Mouse (Mus musculus) erythroblast, adult 5-6 weeks (primary cell): Measurements from ENCODE around the gene Dnah11. TPM values are rescaled to one million over a fixed set of nuclear protein-coding genes. Genes with fewer than 3 reads are reported as not detected.

Experiments
- ATAC-seq: replicated peaks from 2 replicates; pipeline ENCODE4 v1.8.0; 2016; ENCODE audit warnings: moderate number of reproducible peaks, mild to moderate bottlenecking, moderate TSS enrichment, inconsistent platforms; ENCODE audit not compliant: poor library complexity, low FRiP score, severe bottlenecking
- total RNA-seq, 2 experiments: library from RNA; stranded (forward) in 1 of 2; stranded (reverse) in 1 of 2; fragments of 150-400 nt in 1 of 2; fragments of 200-764, 138-1000 nt in 1 of 2; gene quantifications; 2 replicates each; pipeline versions ENCODE4 v1.2.3 to v1.2.4; 2015 to 2017; ENCODE audit warnings: low replicate concordance in 2 of 2

Gene Dnah11
- total RNA-seq, 2 experiments from 2014 or later = not detected

DNA sequence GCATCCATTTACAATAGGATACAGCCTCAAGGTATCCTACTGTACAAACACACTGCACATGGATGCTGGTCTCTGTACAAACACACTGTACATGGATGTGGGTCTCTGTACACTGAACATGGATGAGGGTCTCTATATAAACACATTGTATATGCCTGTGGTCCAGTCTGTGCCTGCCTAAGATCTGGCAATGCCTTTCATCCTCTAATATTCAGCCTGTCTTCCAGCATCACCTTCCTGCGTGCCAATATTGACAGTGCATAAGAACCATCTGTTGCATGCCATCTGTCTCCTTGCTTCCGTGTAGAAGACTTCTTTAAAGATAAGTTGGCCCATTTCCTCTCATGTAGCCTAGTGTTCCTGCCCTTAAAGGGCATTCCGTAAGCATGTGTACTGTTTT, 100.6 kb downstream of the Dnah11 start:
- no peak for ATAC-seq

DNA sequence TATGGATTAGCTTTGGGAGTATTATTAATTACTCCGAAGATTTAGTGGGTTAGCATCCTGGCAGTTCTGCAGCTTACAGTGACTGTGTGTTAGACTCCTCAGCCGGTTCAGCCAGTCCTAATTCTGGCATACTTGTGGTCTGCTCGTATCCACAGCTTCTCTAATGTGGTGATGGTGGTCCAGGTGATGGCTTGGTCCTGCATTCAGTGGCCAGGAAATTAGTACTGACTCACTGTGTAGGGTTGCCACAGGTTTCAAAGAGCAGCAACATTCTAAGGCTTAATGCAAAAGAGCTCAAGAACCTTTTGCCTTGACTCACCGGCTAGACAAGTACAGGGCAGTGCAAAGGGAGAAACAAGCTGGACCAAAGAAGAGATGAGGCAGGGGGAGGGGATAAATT, 103.9 kb downstream of the Dnah11 start:
- ATAC-seq = no peak

- ATAC-seq = no peak
These were observed 113.6 kb downstream of the Dnah11 start for GRCm38 (mm10) chr12:118085291-118085690.

- ATAC-seq = no peak
These were observed 114.0 kb downstream of the Dnah11 start for GRCm38 (mm10) chr12:118084806-118085205.

DNA sequence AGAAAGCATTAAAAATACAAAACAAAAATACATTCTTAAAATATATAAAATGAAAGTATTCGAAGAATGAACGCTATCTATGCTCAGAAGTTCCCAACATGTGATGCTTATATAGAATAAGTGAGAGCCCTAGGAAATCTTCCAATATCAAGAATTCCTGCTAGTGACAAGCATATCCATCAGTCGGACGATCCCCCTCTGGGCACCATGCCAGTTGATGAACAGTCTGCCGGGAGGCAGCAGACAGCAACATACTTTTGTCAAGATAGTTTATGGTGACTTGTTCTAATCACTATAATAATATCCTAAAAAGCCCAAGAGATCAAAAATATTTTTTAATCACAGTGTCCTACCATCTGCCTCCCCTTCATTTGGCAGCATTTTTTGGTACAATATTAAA, 114.7 kb downstream of the Dnah11 start:
- ATAC-seq = no peak

- no peak for ATAC-seq
These were observed 118.4 kb downstream of the Dnah11 start for GRCm38 (mm10) chr12:118080441-118080840.

DNA sequence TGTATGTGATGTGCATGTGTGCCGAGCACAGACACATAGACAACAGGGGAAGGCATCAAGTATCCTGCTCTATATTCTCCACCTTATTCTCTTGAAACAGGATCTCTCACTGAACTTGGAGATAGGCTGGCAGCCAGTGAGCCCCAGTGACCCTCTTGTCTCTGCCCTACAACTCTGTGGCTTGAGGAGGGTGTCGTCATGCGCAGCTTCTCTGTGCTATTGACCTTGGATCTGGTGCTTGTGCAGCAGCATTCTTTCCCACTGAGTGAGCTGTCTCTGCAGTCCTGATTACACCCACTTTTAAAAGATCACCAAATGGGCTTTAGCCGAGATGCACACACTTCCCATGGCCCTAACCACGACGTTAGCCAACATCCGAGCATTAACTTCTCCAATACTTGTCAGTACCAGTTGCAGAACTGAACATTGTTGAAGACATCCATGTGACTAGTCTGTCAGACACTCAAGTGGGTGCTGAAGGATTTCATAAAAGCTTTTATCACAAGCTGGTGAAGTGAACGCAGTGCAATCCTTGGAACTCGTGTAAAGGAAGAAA, 120.3 kb downstream of the Dnah11 start:
- no peak for ATAC-seq

DNA sequence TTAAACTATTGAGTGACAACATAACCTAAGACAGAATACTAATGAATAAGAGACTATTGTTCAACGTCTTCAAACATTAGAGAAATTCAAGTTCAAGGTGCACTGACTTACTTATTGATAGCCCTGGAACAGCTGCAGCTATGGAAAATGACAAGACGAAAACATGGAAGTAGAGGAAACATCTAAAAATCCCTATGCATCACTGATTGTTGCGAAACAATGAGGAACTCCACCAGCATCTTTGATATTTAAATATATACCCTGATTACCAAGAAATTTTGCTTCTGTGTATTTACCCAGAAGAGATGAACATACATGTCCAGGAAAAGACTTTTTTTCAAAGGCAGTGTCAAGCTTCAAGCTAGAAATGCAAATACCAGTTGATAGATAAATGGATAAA, 122.0 kb downstream of the Dnah11 start:
- no peak for ATAC-seq

GRCm38 (mm10) chr12:118072181-118072872, 126.5 kb downstream of the Dnah11 start:
- no peak for ATAC-seq

- ATAC-seq = no peak
These were observed 127.2 kb downstream of the Dnah11 start for GRCm38 (mm10) chr12:118071667-118072066.

DNA sequence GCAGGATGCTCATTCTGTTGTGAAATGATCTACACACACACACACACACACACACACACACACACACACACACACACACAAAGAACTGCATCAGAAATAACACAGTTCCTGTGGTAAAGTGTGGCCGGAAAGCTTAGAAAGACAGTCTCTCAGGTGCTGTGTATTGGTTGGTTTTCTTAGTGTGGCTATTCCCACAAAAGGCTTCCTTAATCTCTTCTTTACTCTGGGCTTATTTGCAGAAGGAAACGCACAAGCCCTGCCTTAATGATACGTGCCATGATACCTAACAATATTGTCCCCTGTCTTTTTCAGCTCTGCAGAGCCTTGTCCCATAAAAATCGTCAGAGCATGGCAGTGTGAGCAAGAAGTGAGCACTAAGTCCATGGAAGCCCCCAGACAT, 130.1 kb downstream of the Dnah11 start:
- ATAC-seq = no peak

DNA sequence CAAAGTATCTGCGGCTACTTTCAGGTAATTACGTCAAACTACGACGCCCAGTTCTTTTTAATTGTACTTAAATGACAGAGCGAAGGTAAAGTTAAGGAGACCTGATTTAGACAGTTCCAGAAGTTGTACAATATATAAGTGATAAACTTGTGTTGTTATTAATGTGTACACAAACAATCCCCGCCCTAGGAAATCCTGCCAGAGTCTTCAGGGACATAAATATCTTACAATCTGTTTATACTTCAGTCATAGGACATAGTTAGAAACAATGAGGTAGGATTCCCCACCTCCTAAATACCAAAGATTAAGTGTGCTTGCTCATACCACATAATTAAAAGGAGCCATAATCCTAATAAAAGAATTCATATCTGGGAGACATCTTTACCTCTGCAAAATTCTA, 136.5 kb downstream of the Dnah11 start:
- no peak for ATAC-seq

GRCm38 (mm10) chr12:118056876-118057275, 142.0 kb downstream of the Dnah11 start:
- no peak for ATAC-seq

- no peak for ATAC-seq
These were observed 153.5 kb downstream of the Dnah11 start for GRCm38 (mm10) chr12:118045381-118045780.

DNA sequence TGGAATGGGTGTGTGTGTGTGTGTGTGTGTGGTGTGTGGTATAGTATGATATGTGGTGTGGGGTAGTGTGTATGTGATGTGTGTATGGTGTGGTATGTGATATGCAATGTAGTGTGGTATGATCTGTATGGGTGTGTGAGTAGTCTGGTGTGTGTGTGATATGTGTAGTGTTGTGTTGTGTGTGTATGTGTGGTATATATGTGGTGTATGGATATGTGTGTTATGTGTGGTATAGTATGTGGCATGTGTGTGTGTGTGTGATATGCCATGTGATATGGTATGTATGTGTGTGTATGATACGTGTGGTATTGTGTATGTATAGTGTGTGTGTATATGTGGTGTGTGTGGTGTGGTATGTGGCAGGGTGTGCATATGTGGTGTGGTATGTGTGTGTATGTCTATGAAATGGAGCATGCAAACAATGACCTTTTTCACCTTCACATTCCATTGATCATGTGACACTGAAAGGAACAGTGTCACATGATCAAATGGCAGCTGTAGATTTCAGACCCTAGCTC, 155.7 kb downstream of the Dnah11 start:
- ATAC-seq = no peak; the same call in 1 of the 2 replicates

DNA sequence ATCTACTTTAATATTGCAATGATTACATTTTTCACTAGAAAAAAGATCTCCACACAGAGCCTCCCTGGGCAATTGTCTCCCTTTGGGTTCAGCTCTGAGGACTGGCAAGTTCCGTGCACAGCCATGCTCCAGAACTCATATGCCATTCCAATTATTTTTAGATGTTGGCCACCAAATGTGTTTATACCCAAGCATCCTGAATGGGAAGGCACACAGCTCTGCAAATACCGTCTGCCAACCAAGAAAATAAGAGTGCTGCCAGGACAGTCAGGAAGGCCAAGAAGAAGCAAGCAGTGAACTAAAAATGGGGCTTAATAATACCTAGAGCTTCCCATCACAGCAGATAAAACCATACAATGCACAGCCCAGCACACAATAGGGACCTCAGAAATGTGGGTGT, 156.6 kb downstream of the Dnah11 start:
- no peak for ATAC-seq

DNA sequence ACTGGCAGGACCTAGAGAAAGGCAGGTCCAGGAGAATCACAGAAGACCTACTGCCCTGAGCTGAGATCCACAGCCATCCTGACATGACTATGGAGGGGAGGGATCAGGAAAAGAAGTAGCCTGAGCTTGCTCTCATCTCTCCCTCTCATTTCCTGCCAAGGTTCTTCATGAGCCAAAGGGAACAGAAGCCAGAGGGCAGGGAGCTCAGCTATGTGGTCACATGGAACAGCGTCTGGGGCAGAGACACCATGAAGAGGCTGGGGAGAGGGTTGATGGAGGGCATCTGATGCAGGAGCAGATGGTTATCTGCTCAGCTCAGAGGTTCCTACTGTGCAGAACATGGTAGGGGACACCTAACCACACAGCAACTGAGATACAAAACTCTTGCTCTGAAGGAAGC, 163.9 kb downstream of the Dnah11 start:
- no peak for ATAC-seq

DNA sequence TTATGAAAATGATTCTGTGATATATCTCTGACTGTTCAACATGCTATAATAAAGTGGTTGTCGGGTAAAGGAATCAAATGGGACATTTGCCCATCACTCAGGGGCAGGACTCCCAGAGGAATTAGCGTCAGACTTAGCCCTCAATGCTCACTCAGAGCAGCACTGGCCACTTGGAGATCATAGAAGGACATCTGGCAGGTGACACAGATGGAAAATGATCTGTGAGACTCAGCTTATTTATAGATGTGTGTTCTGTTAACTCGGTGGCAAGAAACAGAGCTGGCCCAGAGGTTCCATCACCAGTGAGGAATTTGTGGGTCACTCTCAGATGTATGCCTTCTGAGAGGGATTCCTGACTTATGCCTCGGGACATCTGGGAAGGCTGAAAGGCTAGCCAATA, 173.1 kb downstream of the Dnah11 start:
- no peak for ATAC-seq

GRCm38 (mm10) chr12:118018936-118019335, 179.9 kb downstream of the Dnah11 start:
- ATAC-seq = no peak

GRCm38 (mm10) chr12:118013872-118014271, 185.0 kb downstream of the Dnah11 start:
- no peak for ATAC-seq

GRCm38 (mm10) chr12:118011921-118012320, 186.9 kb downstream of the Dnah11 start:
- no peak for ATAC-seq

- ATAC-seq = no peak
These were observed 203.9 kb downstream of the Dnah11 start for GRCm38 (mm10) chr12:117994938-117995337.
